Mouse (Mus musculus) ovary, postnatal 10 days (tissue): ENCODE measurements at regions not wholly inside any gene's neighbourhood (a gene's known extent, or its start where the extent isn't known, plus 50 kb on each side); places are given as distances from the start of the nearest gene placed in this dataset.

Experiments used
- DNase-seq: peaks from one replicate; pipeline ENCODE4 v3.0.0; 2022; ENCODE audit warnings: low spot score

GRCm38 (mm10) chr3:63638572-63638971, 154.9 kb upstream of the Gm34302 start:
- DNase-seq: no peak

GRCm38 (mm10) chr3:63637913-63638312, 154.2 kb upstream of the Gm34302 start:
- DNase-seq: no peak

- no peak for DNase-seq
These were observed 144.0 kb upstream of the Gm34302 start for GRCm38 (mm10) chr3:63627724-63628123.

- no peak for DNase-seq
These were observed 132.4 kb upstream of the Gm34302 start for GRCm38 (mm10) chr3:63616127-63616526.

- no peak for DNase-seq
These were observed 130.0 kb upstream of the Gm34302 start for GRCm38 (mm10) chr3:63613652-63614051.

GRCm38 (mm10) chr3:63612767-63613363, 129.2 kb upstream of the Gm34302 start:
- DNase-seq: no peak

GRCm38 (mm10) chr3:63610113-63610919, 126.6 kb upstream of the Gm34302 start:
- no peak for DNase-seq

- no peak for DNase-seq
These were observed 125.9 kb upstream of the Gm34302 start for GRCm38 (mm10) chr3:63609454-63610112.

GRCm38 (mm10) chr3:63582717-63583696, 99.3 kb upstream of the Gm34302 start:
- no peak for DNase-seq

GRCm38 (mm10) chr3:63582180-63582579, 98.5 kb upstream of the Gm34302 start:
- no peak for DNase-seq

- peak; percentile 29 for DNase-seq
These were observed 87.1 kb upstream of the Gm34302 start for GRCm38 (mm10) chr3:63570607-63571353.

GRCm38 (mm10) chr3:63570082-63570481, 86.4 kb upstream of the Gm34302 start:
- DNase-seq: no peak

GRCm38 (mm10) chr3:63569004-63569596, 85.4 kb upstream of the Gm34302 start:
- DNase-seq: no peak

GRCm38 (mm10) chr3:63567726-63568125, 84.0 kb upstream of the Gm34302 start:
- DNase-seq: no peak

GRCm38 (mm10) chr3:63563057-63563456, 79.4 kb upstream of the Gm34302 start:
- DNase-seq: no peak

GRCm38 (mm10) chr3:63562532-63562931, 78.9 kb upstream of the Gm34302 start:
- DNase-seq: no peak

- no peak for DNase-seq
These were observed 77.1 kb upstream of the Gm34302 start for GRCm38 (mm10) chr3:63560745-63561151.

- DNase-seq: no peak
These were observed 73.1 kb upstream of the Gm34302 start for GRCm38 (mm10) chr3:63556741-63557140.

GRCm38 (mm10) chr3:63554872-63555271, 71.2 kb upstream of the Gm34302 start:
- no peak for DNase-seq

GRCm38 (mm10) chr3:63553426-63553825, 69.7 kb upstream of the Gm34302 start:
- DNase-seq: no peak

- DNase-seq: no peak
These were observed 68.0 kb upstream of the Gm34302 start for GRCm38 (mm10) chr3:63551661-63552060.
